Comparison of ENCODE assay signal across 20 mouse cellular contexts in genomic region chr15:96583371-96584008, GRCm38 (mm10). TPM values are rescaled to one million over a fixed set of nuclear protein-coding genes. Genes with fewer than 3 reads are reported as not detected.
DNase-seq lines count a peak whose midpoint lies in the region; ATAC-seq and TF ChIP-seq lines count a peak whose summit lies in the region.
"Had no signal": no experiment of that assay in that cellular context is flagged by ENCODE, and none has a peak within 500 bp of the region (broad histone marks: within the 10 kb centered on the region; RNA-seq: fewer than 3 reads in every experiment).

No protein-coding gene starts in this region.

- TF ChIP-seq CTCF in lung, adult 2 months (IDR thresholded peaks at IDR 0.05; ENCODE audit: insufficient read depth, low read length) = no peak

- H3K4me3 ChIP-seq in kidney, embryonic 14.5 days (ENCODE audit: low read length) = no peak overlapping the region
- H3K4me3 ChIP-seq in lung, adult 2 months (replicated peaks; ENCODE audit: extremely low read depth, low read depth, low read length) = no peak overlapping the region
- H3K4me3 ChIP-seq: forebrain, embryonic 12.5 days; heart, embryonic 13.5 days; hindbrain, embryonic 15.5 days; limb, embryonic 13.5 days; liver, embryonic 15.5 days had no signal

- no peak overlapping the region for H3K9ac ChIP-seq in kidney, embryonic 14.5 days (ENCODE audit: low read depth, low read length)
- H3K9ac ChIP-seq: forebrain, embryonic 12.5 days; heart, embryonic 13.5 days; hindbrain, embryonic 15.5 days; limb, embryonic 13.5 days; liver, embryonic 15.5 days had no signal

- no peak for TF ChIP-seq POLR2A in lung, adult 2 months (IDR thresholded peaks at IDR 0.05; ENCODE audit: borderline replicate concordance, extremely low read depth, low read depth, low read length)

- DNase-seq in spleen, adult 18-20 months = peak; percentile 25 to 37
- DNase-seq in spleen, adult 12 weeks (ENCODE audit: low spot score) = no peak
- DNase-seq in B cell, adult 2 months = peak; percentile 57 to 59
- DNase-seq in CD8-positive naive resting alpha-beta T cell, adult 2 months (ENCODE audit: low read depth in 2 of 2, low spot score in 2 of 2) = peak; percentile 24 to 48
- DNase-seq in induced T-regulatory cell, adult 2 months (ENCODE audit: low read depth) = peak; percentile 71
- no peak for DNase-seq in lung, adult 2 months
- no peak for DNase-seq in urinary bladder, postnatal 4 days (ENCODE audit: low spot score in 2 of 2)
- DNase-seq: cerebellum, adult 11 months; cerebellum, postnatal 14 days; heart, postnatal 36 days; kidney, adult 8-10 months; kidney, postnatal 36 days; lung, postnatal 14 days had no signal

- H3K9me3 ChIP-seq in kidney, embryonic 14.5 days (ENCODE audit: control insufficient read depth, low read length) = no peaks in the 10 kb centered on the region
- H3K9me3 ChIP-seq: forebrain, embryonic 12.5 days; heart, embryonic 13.5 days; hindbrain, embryonic 15.5 days; limb, embryonic 13.5 days; liver, embryonic 15.5 days had no signal

- H3K27me3 ChIP-seq in kidney, embryonic 14.5 days (ENCODE audit: control insufficient read depth, insufficient read depth, low read length) = no peaks in the 10 kb centered on the region
- H3K27me3 ChIP-seq: forebrain, embryonic 12.5 days; heart, embryonic 13.5 days; hindbrain, embryonic 15.5 days; limb, embryonic 13.5 days; liver, embryonic 15.5 days; Patski had no signal

- 93% methylated on average over 15 of the region's 15 CpGs for WGBS in kidney, embryonic 14.5 days
- 62% methylated on average over 15 of the region's 15 CpGs for WGBS in lung, adult 2 months

- no peak overlapping the region for H3K4me2 ChIP-seq in kidney, embryonic 14.5 days (replicated peaks; ENCODE audit: low read depth, low read length)
- H3K4me2 ChIP-seq: forebrain, embryonic 12.5 days; heart, embryonic 13.5 days; hindbrain, embryonic 15.5 days; limb, embryonic 13.5 days; liver, embryonic 15.5 days had no signal

- H3K36me3 ChIP-seq in kidney, embryonic 14.5 days (ENCODE audit: control insufficient read depth, insufficient read depth, low read length) = peaks cover 67% of the 10 kb centered on the region

- no peaks in the 10 kb centered on the region for H3K4me1 ChIP-seq in kidney, embryonic 14.5 days (ENCODE audit: control insufficient read depth, insufficient read depth, low read length)
- no peaks in the 10 kb centered on the region; the same call in 1 of the 2 replicates for H3K4me1 ChIP-seq in lung, adult 2 months (ENCODE audit: control insufficient read depth, insufficient read depth, low read length)
- H3K4me1 ChIP-seq: forebrain, embryonic 12.5 days; heart, embryonic 13.5 days; hindbrain, embryonic 15.5 days; limb, embryonic 13.5 days; liver, embryonic 15.5 days had no signal

- no peak overlapping the region for H3K27ac ChIP-seq in kidney, embryonic 14.5 days (ENCODE audit: low read depth, low read length)
- H3K27ac ChIP-seq: forebrain, embryonic 12.5 days; heart, embryonic 13.5 days; hindbrain, embryonic 15.5 days; limb, embryonic 13.5 days; liver, embryonic 15.5 days had no signal

- no peak for ATAC-seq in kidney, embryonic 14.5 days (ENCODE audit: low FRiP score, low TSS enrichment)
- ATAC-seq: Patski had no signal

RNA-seq across cellular contexts. Expression of gene Slc38a1, which starts 59.2 kb away (rescaled TPM):
- 75.4 and 98.8 TPM in 2 replicates for polyA plus RNA-seq in kidney, embryonic 14.5 days (2014; fragmentation: Nextera tagmentation; extraction: Ambion mirVana)
- 17.6 and 19.9 TPM in 2 replicates for polyA plus RNA-seq in lung, adult 2 months (2012; rRNA removed)

Comparison
In these comparisons a context has a peak if more than half of its experiments do, and no peak if none do; other contexts are left out.
1. DNase-seq: peak in spleen, adult 18-20 months (2 of 2), B cell, adult 2 months (2 of 2), CD8-positive naive resting alpha-beta T cell, adult 2 months (2 of 2) and induced T-regulatory cell, adult 2 months (single experiment); none in spleen, adult 12 weeks (single experiment), lung, adult 2 months (single experiment) and urinary bladder, postnatal 4 days (0 of 2).